14 mouse cellular contexts compared by ENCODE assay signal in the genomic region with DNA sequence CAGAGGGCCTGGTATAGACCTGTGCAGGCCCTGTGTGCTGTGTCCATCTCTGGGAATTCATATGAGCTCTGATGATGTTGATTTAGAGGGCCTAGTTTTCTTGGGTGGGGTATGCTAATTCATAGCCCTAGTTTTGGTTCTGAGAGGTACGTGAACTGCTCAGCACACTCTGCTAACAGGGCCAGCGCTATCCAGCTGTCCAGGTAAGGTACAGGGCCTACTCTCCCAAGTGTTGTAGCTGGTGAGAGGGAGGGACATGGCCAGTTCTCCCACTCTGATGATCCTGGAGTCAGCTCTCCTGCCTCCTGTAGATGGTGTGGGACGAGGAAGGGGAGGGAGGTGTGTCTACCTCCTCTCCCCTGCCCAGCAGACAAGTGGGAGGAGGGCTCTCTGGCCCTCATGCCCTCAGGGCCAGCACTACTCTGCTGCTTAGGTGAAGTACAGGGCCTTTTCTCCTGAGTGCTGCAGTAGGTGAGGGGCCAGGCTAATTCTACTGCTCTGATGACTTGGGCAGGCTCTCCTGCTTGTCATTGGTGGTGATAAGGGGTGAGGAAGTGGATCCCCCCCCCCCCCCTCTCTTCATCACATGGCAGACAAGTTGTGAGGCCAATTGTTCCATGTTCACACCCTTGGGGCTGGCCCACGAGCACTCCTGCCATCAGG. TPM values are rescaled to one million over a fixed set of nuclear protein-coding genes. Genes with fewer than 3 reads are reported as not detected.
DNase-seq lines count a peak whose midpoint lies in the region; ATAC-seq and TF ChIP-seq lines count a peak whose summit lies in the region.
"Had no signal": no experiment of that assay in that cellular context is flagged by ENCODE, and none has a peak within 500 bp of the region (broad histone marks: within the 10 kb centered on the region; RNA-seq: fewer than 3 reads in every experiment).

No protein-coding gene starts in this region.

- no peak for TF ChIP-seq EP300 in MEL (IDR thresholded peaks at IDR 0.05; ENCODE audit: low read depth in 1 of 2, low read length in 2 of 2)

- H3K27me3 ChIP-seq in heart, embryonic 10.5 days (ENCODE audit: insufficient read depth, poor library complexity, severe bottlenecking), result no peaks in the 10 kb centered on the region
- no peaks in the 10 kb centered on the region for H3K27me3 ChIP-seq in heart, embryonic 11.5 days (ENCODE audit: control insufficient read depth, insufficient read depth, low read length)
- no peaks in the 10 kb centered on the region for H3K27me3 ChIP-seq in kidney, postnatal 0 days (ENCODE audit: insufficient read depth, low read length)
- no peaks in the 10 kb centered on the region for H3K27me3 ChIP-seq in MEL (ENCODE audit: control insufficient read depth in 1 of 2, insufficient read depth in 2 of 2, low read length in 2 of 2)
- H3K27me3 ChIP-seq: neural tube, embryonic 13.5 days had no signal

- peak; percentile 74 for DNase-seq in heart, embryonic 10.5 days (ENCODE audit: low spot score)
- no peak for DNase-seq in kidney, postnatal 0 days (ENCODE audit: low spot score)
- DNase-seq in kidney, adult 18-20 months, result no peak
- peak; percentile 50 for DNase-seq in MEL (ENCODE audit: low read depth, low spot score)
- DNase-seq in right cerebral cortex, postnatal 36 days (ENCODE audit: low spot score in 2 of 2), result no peak
- no peak for DNase-seq in cerebellum, adult 8-10 months
- DNase-seq: cerebellum, postnatal 25 days; heart, adult 11 months; kidney, adult 2 months; right cerebral cortex, postnatal 14 days; thymus, postnatal 36 days had no signal

- H3K79me2 ChIP-seq in MEL (ENCODE audit: control insufficient read depth, insufficient read depth, low read length, poor library complexity), result peaks cover 33% of the 10 kb centered on the region

- 66% methylated on average over 4 of the region's 4 CpGs for WGBS in heart, embryonic 10.5 days
- WGBS in heart, embryonic 11.5 days (ENCODE audit: insufficient replicate concordance), result 66% methylated on average over 4 of the region's 4 CpGs
- 70% methylated on average over 4 of the region's 4 CpGs for WGBS in kidney, postnatal 0 days

- H3K4me1 ChIP-seq in heart, embryonic 10.5 days, result peaks cover 19% of the 10 kb centered on the region
- peaks cover 8% of the 10 kb centered on the region; the same call in 1 of the 2 replicates for H3K4me1 ChIP-seq in heart, embryonic 11.5 days (ENCODE audit: control insufficient read depth, insufficient read depth, low read length)
- H3K4me1 ChIP-seq in kidney, postnatal 0 days (replicated peaks; ENCODE audit: insufficient read depth, low read length), result no peaks in the 10 kb centered on the region
- peaks cover 5 to 8% of the 10 kb centered on the region in 2 experiments; a peak in 3 of 4 replicates for H3K4me1 ChIP-seq in MEL (ENCODE audit: control insufficient read depth in 1 of 2, insufficient read depth in 2 of 2, low read length in 2 of 2)

- no peak overlapping the region for H3K4me3 ChIP-seq in heart, embryonic 10.5 days
- no peak overlapping the region for H3K4me3 ChIP-seq in heart, embryonic 11.5 days (ENCODE audit: low read depth, low read length)
- no peak overlapping the region for H3K4me3 ChIP-seq in kidney, postnatal 0 days (replicated peaks; ENCODE audit: low read depth, low read length)
- no peak overlapping the region for H3K4me3 ChIP-seq in MEL (ENCODE audit: control insufficient read depth in 1 of 2, insufficient read depth in 1 of 2, low read depth in 2 of 2, low read length in 2 of 2)
- H3K4me3 ChIP-seq: neural tube, embryonic 13.5 days had no signal

- H3K27ac ChIP-seq in heart, embryonic 10.5 days, result 0 out of 2 replicates have a peak overlapping the region, but pooled peaks have one; percentile 29
- H3K27ac ChIP-seq in heart, embryonic 11.5 days (ENCODE audit: low read depth, low read length), result no peak overlapping the region
- no peak overlapping the region for H3K27ac ChIP-seq in kidney, postnatal 0 days
- no peak overlapping the region for H3K27ac ChIP-seq in MEL (ENCODE audit: control insufficient read depth, low read depth, low read length)
- H3K27ac ChIP-seq: neural tube, embryonic 13.5 days had no signal

- no peak overlapping the region for H3K9ac ChIP-seq in heart, embryonic 11.5 days (ENCODE audit: low read depth, low read length)
- H3K9ac ChIP-seq in kidney, postnatal 0 days (ENCODE audit: low read depth, low read length), result no peak overlapping the region
- H3K9ac ChIP-seq in MEL (ENCODE audit: control insufficient read depth, low read depth, low read length, poor library complexity, severe bottlenecking), result no peak overlapping the region
- H3K9ac ChIP-seq: neural tube, embryonic 13.5 days had no signal

- no peak for TF ChIP-seq CTCF in kidney, postnatal 0 days (IDR thresholded peaks at IDR 0.05; ENCODE audit: low read depth)
- no peak for TF ChIP-seq CTCF in MEL (IDR thresholded peaks at IDR 0.05 in 2 of 3, conservative IDR thresholded peaks at IDR 0.05 in 1 of 3; ENCODE audit: control insufficient read depth in 1 of 3, insufficient read depth in 1 of 3, low read depth in 2 of 3, low read length in 3 of 3, poor library complexity in 1 of 3, severe bottlenecking in 1 of 3)

- no peak overlapping the region for H3K4me2 ChIP-seq in heart, embryonic 11.5 days
- H3K4me2 ChIP-seq in kidney, postnatal 0 days (ENCODE audit: low read length), result no peak overlapping the region
- H3K4me2 ChIP-seq: neural tube, embryonic 13.5 days had no signal

- ATAC-seq in heart, embryonic 11.5 days (replicated peaks; ENCODE audit: insufficient number of reproducible peaks, low FRiP score, low TSS enrichment), result no peak
- 0 out of 2 replicates have a peak, but pooled peaks have one; percentile 26 for ATAC-seq in kidney, postnatal 0 days (replicated peaks; ENCODE audit: low FRiP score, low read depth)
- ATAC-seq in megakaryocyte, adult 5-6 weeks (ENCODE audit: poor library complexity, severe bottlenecking), result peak; percentile 49

- TF ChIP-seq POLR2A in MEL (IDR thresholded peaks at IDR 0.05; ENCODE audit: control insufficient read depth in 1 of 2, insufficient read depth in 1 of 2, low read depth in 1 of 2, low read length in 2 of 2, poor library complexity in 1 of 2), result no peak

- H3K9me3 ChIP-seq in heart, embryonic 10.5 days, result no peaks in the 10 kb centered on the region
- no peaks in the 10 kb centered on the region for H3K9me3 ChIP-seq in heart, embryonic 11.5 days (replicated peaks; ENCODE audit: control insufficient read depth, low read length)
- H3K9me3 ChIP-seq in kidney, postnatal 0 days (replicated peaks; ENCODE audit: low read length), result no peaks in the 10 kb centered on the region
- H3K9me3 ChIP-seq in MEL (replicated peaks; ENCODE audit: insufficient read depth, low read length), result no peaks in the 10 kb centered on the region
- H3K9me3 ChIP-seq: neural tube, embryonic 13.5 days had no signal

- no peak for TF ChIP-seq RAD21 in MEL (IDR thresholded peaks at IDR 0.05; ENCODE audit: low read depth, low read length)

- H3K36me3 ChIP-seq in heart, embryonic 10.5 days, result peaks cover 8% of the 10 kb centered on the region; the same call in 1 of the 2 replicates
- H3K36me3 ChIP-seq in heart, embryonic 11.5 days (ENCODE audit: control insufficient read depth, insufficient read depth, low read length), result no peaks in the 10 kb centered on the region
- no peaks in the 10 kb centered on the region for H3K36me3 ChIP-seq in kidney, postnatal 0 days (ENCODE audit: insufficient read depth, low read length)
- peaks cover 4 to 19% of the 10 kb centered on the region in 2 experiments; a peak in 3 of 4 replicates for H3K36me3 ChIP-seq in MEL (ENCODE audit: control insufficient read depth in 1 of 2, insufficient read depth in 2 of 2, low read length in 2 of 2)
- H3K36me3 ChIP-seq: neural tube, embryonic 13.5 days had no signal

TF ChIP-seq in MEL, 35 proteins besides CTCF, POLR2A, EP300 and RAD21:
- TF ChIP-seq NELFE (IDR thresholded peaks at IDR 0.05; ENCODE audit: low read depth, low read length) (no peak), SMC3 (IDR thresholded peaks at IDR 0.05; ENCODE audit: low read depth, low read length) (no peak), USF1 (IDR thresholded peaks at IDR 0.05; ENCODE audit: low read depth, low read length) (peak; percentile 49; the same call in 1 of the 2 replicates), JUND (IDR thresholded peaks at IDR 0.05; ENCODE audit: low read depth, low read length) (no peak), CHD2 (IDR thresholded peaks at IDR 0.05; ENCODE audit: low read length) (no peak), MAX (IDR thresholded peaks at IDR 0.05; ENCODE audit: low read length) (peak; percentile 66), GATA1 (IDR thresholded peaks at IDR 0.05; ENCODE audit: low read depth, low read length) (no peak), MAFK (IDR thresholded peaks at IDR 0.05; ENCODE audit: borderline replicate concordance, low read depth, low read length) (no peak), BHLHE40 (IDR thresholded peaks at IDR 0.05; ENCODE audit: borderline replicate concordance, low read depth, low read length) (no peak)

RNA-seq across cellular contexts. Expression of gene Vps54, which starts 8.3 kb away (rescaled TPM):
- 9.9 and 13.4 TPM in 2 replicates for polyA plus RNA-seq in heart, embryonic 10.5 days (2016; fragmentation: Nextera tagmentation; extraction: Ambion mirVana)
- 10.4 and 12.6 TPM in 2 replicates for polyA plus RNA-seq in heart, embryonic 11.5 days (2014; fragmentation: Nextera tagmentation; extraction: Ambion mirVana)
- 14.7 and 15.5 TPM in 2 replicates for polyA plus RNA-seq in kidney, postnatal 0 days (2015; fragmentation: Nextera tagmentation; extraction: Ambion mirVana)
- total RNA-seq in MEL (2012; rRNA removed), result 14.2 and 16.1 TPM in 2 replicates
- 10 to 100 TPM in 1 of 2 experiments, not detected in 1; 13.2 TPM for polyA plus RNA-seq in MEL (2012; ENCODE audit: insufficient read depth in 1 of 2, insufficient read length in 2 of 2, low read depth in 1 of 2, low replicate concordance in 2 of 2, missing spikeins in 1 of 2)
- 56.5 and 56.7 TPM in 2 replicates for total RNA-seq in megakaryocyte, adult 5-6 weeks (2015)
- 85.7 and 87.9 TPM in 2 replicates for total RNA-seq in megakaryocyte, adult 5-6 weeks (2017)

Comparison
In these comparisons a context has a peak if more than half of its experiments do, and no peak if none do; other contexts are left out.
1. DNase-seq: peak in heart, embryonic 10.5 days (single experiment) and MEL (single experiment); none in kidney, postnatal 0 days (single experiment), kidney, adult 18-20 months (single experiment), right cerebral cortex, postnatal 36 days (0 of 2) and cerebellum, adult 8-10 months (single experiment).